Mouse (Mus musculus): ENCODE data around the gene Dot1l.

DNA sequence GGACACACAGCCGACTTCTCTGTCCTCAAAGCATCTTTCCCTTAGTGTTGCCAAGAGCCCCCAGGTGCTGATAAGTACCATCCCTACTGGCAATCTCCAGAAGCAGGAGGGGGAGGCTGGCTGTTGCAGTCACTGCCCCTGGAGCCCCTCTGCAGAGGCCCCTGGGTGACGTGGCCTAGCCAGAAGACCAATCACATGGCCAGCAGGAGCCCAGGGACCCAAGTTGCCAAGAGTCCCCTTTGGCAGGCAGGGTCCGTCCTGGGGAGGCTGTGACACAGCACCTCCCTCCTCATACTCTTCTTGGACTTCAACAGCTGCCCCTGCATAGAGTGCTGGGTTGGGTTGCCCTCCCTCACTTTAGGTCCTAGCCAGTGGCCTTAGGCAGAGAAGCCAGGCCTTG lies 48.0 kb downstream of the Dot1l start:
- TF ChIP-seq CTCF (IDR thresholded peaks at IDR 0.05; ENCODE audit: borderline replicate concordance, insufficient read depth, low read length) = no peak
- TF ChIP-seq POLR2A (IDR thresholded peaks at IDR 0.05; ENCODE audit: low read depth, low read length) = no peak

All from embryonic fibroblast, embryonic 13.5 days (primary cell).